Mouse (Mus musculus) CH12.LX (cell line): Measurements from ENCODE around the gene Tmem198b. TPM values are rescaled to one million over a fixed set of nuclear protein-coding genes. Genes with fewer than 3 reads are reported as not detected.
A peak's percentile ranks its signal among the peaks of the same experiment; 100 is the strongest.

Source experiments
- DNase-seq: peaks from one replicate; pipeline ENCODE4 v3.0.0-alpha.2; 2013; ENCODE audit errors: extremely low read depth
- H3K27ac ChIP-seq: 2 replicates; pipeline ENCODE4 v1.5.1; 2012; ENCODE audit warnings: low read depth, mild to moderate bottlenecking, control low read depth, moderate library complexity; ENCODE audit not compliant: insufficient read depth
- H3K27me3 ChIP-seq: replicated peaks from 2 replicates; pipeline ENCODE3; 2012; ENCODE audit warnings: inconsistent platforms
- H3K36me3 ChIP-seq, 2 experiments: replicated peaks in 1 of 2; 2 replicates each; pipeline versions ENCODE3 to v1.6.1; 2012; ENCODE audit warnings: inconsistent platforms in 1 of 2, low read length in 1 of 2, mild to moderate bottlenecking in 1 of 2, mixed read lengths in 1 of 2, moderate library complexity in 1 of 2; ENCODE audit not compliant: control insufficient read depth in 1 of 2, insufficient read depth in 1 of 2
- H3K4me1 ChIP-seq, 2 experiments: 2 replicates each; pipeline ENCODE4 v1.6.1; 2012; ENCODE audit warnings: inconsistent platforms in 1 of 2, moderate library complexity in 1 of 2; ENCODE audit not compliant: insufficient read depth in 2 of 2, control insufficient read depth in 1 of 2
- H3K4me2 ChIP-seq: 2 replicates; pipeline ENCODE4 v1.6.1; 2012; ENCODE audit warnings: low read depth, mild to moderate bottlenecking, control low read depth; ENCODE audit not compliant: poor library complexity, insufficient read depth, severe bottlenecking
- H3K4me3 ChIP-seq, 3 experiments: fragments of 150-350 bp in 1 of 3; sonication (generic) in 1 of 3; replicated peaks in 1 of 3; 2 replicates each; pipeline versions ENCODE3 to v1.5.1; 2011 to 2012; ENCODE audit warnings: low read depth in 2 of 3, low read length in 2 of 3, mild to moderate bottlenecking in 2 of 3, moderate library complexity in 2 of 3, control low read depth in 1 of 3, improper control_type of control experiment in 1 of 3, inconsistent platforms in 1 of 3, mixed read lengths in 1 of 3; ENCODE audit not compliant: poor library complexity in 1 of 3
- H3K79me2 ChIP-seq: replicated peaks from 2 replicates; pipeline ENCODE4 v1.6.1; 2012; ENCODE audit warnings: mild to moderate bottlenecking, moderate library complexity; ENCODE audit not compliant: control insufficient read depth, poor library complexity, insufficient read depth, severe bottlenecking; ENCODE audit errors: extremely low read depth
- H3K9ac ChIP-seq: 2 replicates; pipeline ENCODE4 v1.6.1; 2012; ENCODE audit warnings: low read depth, mild to moderate bottlenecking, control low read depth, moderate library complexity; ENCODE audit not compliant: insufficient read depth
- H3K9me3 ChIP-seq: replicated peaks from 2 replicates; pipeline ENCODE3; 2012; ENCODE audit warnings: low read length, inconsistent platforms, mixed read lengths
- BHLHE40 ChIP-seq: IDR thresholded peaks from 2 replicates; pipeline ENCODE4 v1.6.1; 2011; ENCODE audit warnings: mild to moderate bottlenecking, low read depth, low read length, improper control_type of control experiment
- CHD1 ChIP-seq: IDR thresholded peaks from 2 replicates; pipeline ENCODE4 v1.6.1; 2012; ENCODE audit warnings: low read depth, low read length, improper control_type of control experiment, inconsistent platforms
- CHD2 ChIP-seq: IDR thresholded peaks from 2 replicates; pipeline ENCODE4 v1.6.1; 2011; ENCODE audit warnings: low read length, improper control_type of control experiment
- CTCF ChIP-seq, 2 experiments: IDR thresholded peaks in 1 of 2; conservative IDR thresholded peaks in 1 of 2; 2 replicates each; pipeline ENCODE4 v1.5.1; 2011 to 2012; ENCODE audit warnings: low read depth in 2 of 2, low read length in 2 of 2, improper control_type of control experiment in 1 of 2, inconsistent platforms in 1 of 2, mild to moderate bottlenecking in 1 of 2, moderate library complexity in 1 of 2
- ELF1 ChIP-seq: IDR thresholded peaks from 2 replicates; pipeline ENCODE4 v1.6.1; 2014; ENCODE audit warnings: low read depth, mild to moderate bottlenecking, inconsistent platforms, low read length, improper control_type of control experiment
- ETS1 ChIP-seq: conservative IDR thresholded peaks from 2 replicates; pipeline ENCODE4 v1.6.1; 2012; ENCODE audit warnings: low read depth, mild to moderate bottlenecking, inconsistent platforms, low read length, improper control_type of control experiment, moderate library complexity
- GABPA ChIP-seq: IDR thresholded peaks from 2 replicates; pipeline ENCODE4 v1.6.1; 2012; ENCODE audit warnings: low read depth, low read length, improper control_type of control experiment, inconsistent platforms; ENCODE audit not compliant: insufficient replicate concordance
- JUND ChIP-seq: conservative IDR thresholded peaks from 2 replicates; pipeline ENCODE4 v1.6.1; 2011; ENCODE audit warnings: low read depth, low read length, improper control_type of control experiment
- KAT2A ChIP-seq: IDR thresholded peaks from 2 replicates; pipeline ENCODE4 v1.6.1; 2012; ENCODE audit warnings: low read length, improper control_type of control experiment, inconsistent platforms; ENCODE audit not compliant: insufficient replicate concordance
- MAFK ChIP-seq: IDR thresholded peaks from 2 replicates; pipeline ENCODE4 v1.6.1; 2011; ENCODE audit warnings: low read length, improper control_type of control experiment; ENCODE audit not compliant: insufficient replicate concordance
- MAZ ChIP-seq: IDR thresholded peaks from 2 replicates; pipeline ENCODE4 v1.6.1; 2012; ENCODE audit warnings: low read depth, mild to moderate bottlenecking, inconsistent platforms, low read length, improper control_type of control experiment, moderate library complexity
- MEF2A ChIP-seq: IDR thresholded peaks from 2 replicates; pipeline ENCODE4 v1.6.1; 2014; ENCODE audit warnings: low read depth, mild to moderate bottlenecking, inconsistent platforms, low read length, improper control_type of control experiment, borderline replicate concordance
- MYC ChIP-seq: IDR thresholded peaks from 2 replicates; pipeline ENCODE4 v1.6.1; 2011; ENCODE audit warnings: low read depth, mild to moderate bottlenecking, improper control_type of control experiment, low read length
- NRF1 ChIP-seq: IDR thresholded peaks from 2 replicates; pipeline ENCODE4 v1.6.1; 2014; ENCODE audit warnings: low read depth, mild to moderate bottlenecking, inconsistent platforms, low read length, improper control_type of control experiment, moderate library complexity
- POLR2A ChIP-seq: IDR thresholded peaks from 2 replicates; pipeline ENCODE4 v1.6.1; 2011; ENCODE audit warnings: low read depth, mild to moderate bottlenecking, improper control_type of control experiment, low read length
- RAD21 ChIP-seq: IDR thresholded peaks from 2 replicates; pipeline ENCODE4 v1.6.1; 2011; ENCODE audit warnings: low read depth, mild to moderate bottlenecking, low read length, improper control_type of control experiment, moderate library complexity
- RCOR1 ChIP-seq: conservative IDR thresholded peaks from 2 replicates; pipeline ENCODE4 v1.6.1; 2012; ENCODE audit warnings: low read depth, mild to moderate bottlenecking, inconsistent platforms, low read length, improper control_type of control experiment
- SIN3A ChIP-seq: IDR thresholded peaks from 2 replicates; pipeline ENCODE4 v1.6.1; 2012; ENCODE audit warnings: low read length, improper control_type of control experiment, inconsistent platforms
- SMC3 ChIP-seq: IDR thresholded peaks from 2 replicates; pipeline ENCODE4 v1.6.1; 2011; ENCODE audit warnings: low read depth, low read length, improper control_type of control experiment
- TBP ChIP-seq: conservative IDR thresholded peaks from 2 replicates; pipeline ENCODE4 v1.6.1; 2011; ENCODE audit warnings: low read depth, low read length, improper control_type of control experiment
- TCF12 ChIP-seq: IDR thresholded peaks from 2 replicates; pipeline ENCODE4 v1.6.1; 2014; ENCODE audit warnings: low read depth, mild to moderate bottlenecking, inconsistent platforms, low read length, improper control_type of control experiment
- UBTF ChIP-seq: IDR thresholded peaks from 2 replicates; pipeline ENCODE4 v1.6.1; 2012; ENCODE audit warnings: low read depth, mild to moderate bottlenecking, inconsistent platforms, low read length, improper control_type of control experiment, moderate library complexity
- USF2 ChIP-seq: conservative IDR thresholded peaks from 2 replicates; pipeline ENCODE4 v1.6.1; 2011; ENCODE audit warnings: low read depth, low read length, improper control_type of control experiment
- ZKSCAN1 ChIP-seq: IDR thresholded peaks from 2 replicates; pipeline ENCODE4 v1.6.1; 2012; ENCODE audit warnings: low read depth, inconsistent platforms, low read length, improper control_type of control experiment, borderline replicate concordance
- ZNF384 ChIP-seq: IDR thresholded peaks from 2 replicates; pipeline ENCODE4 v1.6.1; 2012; ENCODE audit warnings: low read depth, low read length, improper control_type of control experiment, inconsistent platforms
- dilution Hi-C: fragments of 300-500 bp; cut with MboI; formaldehyde crosslinking; loops from 2 replicates; pipeline ENCODE4 v1.14.3; 2020; ENCODE audit warnings: low sequenced_read_pairs; ENCODE audit not compliant: extremely low pct_unique_long_range_greater_than_20kb, extremely low pct_ligation_motif_present
- in situ Hi-C: fragments of 300-500 bp; cut with MboI; formaldehyde crosslinking; loops from 3 replicates; pipeline ENCODE4 v1.14.3; 2019; ENCODE audit warnings: low sequenced_read_pairs, low pct_ligation_motif_present, low pct_unique_long_range_greater_than_20kb, mixed read lengths
- polyA plus RNA-seq: library from polyadenylated mRNA; unstranded; fragments of >175 nt; gene quantifications from 2 replicates; pipeline ENCODE4 v1.2.1, GENCODE M21; 2012; ENCODE audit warnings: low read depth; ENCODE audit not compliant: insufficient read length
- total RNA-seq, 2 experiments: library from RNA; depleted of rRNA; stranded (reverse); fragments of 300-350 nt in 1 of 2; fragments of >200 nt in 1 of 2; gene quantifications; 2 replicates each; pipeline ENCODE4 v1.2.3; 2012 to 2014

Tmem198b gene
- total and polyA plus RNA-seq, 3 experiments: 2.0 to 4.7 (median 2.6) TPM

- Histone ChIP-seq H3K79me2 (no peaks in the 10 kb centered on the region), H3K27ac (no peak overlapping the region)
These were observed 25.7 kb downstream of the Tmem198b start for GRCm38 (mm10) chr10:128778441-128778840.

GRCm38 (mm10) chr10:128773685-128774084 is 30.5 kb downstream of the Tmem198b start:
- no peak overlapping the region for H3K4me3 ChIP-seq
- peak; percentile 46 for DNase-seq
- H3K4me1 ChIP-seq: peaks cover 0 to 1% of the 10 kb centered on the region in 2 experiments; a peak in 1 of 4 replicates
- dilution Hi-C loops (no loop called here), in situ Hi-C loops (loop anchor here (5.0 kb wide), 2 partner anchors 49 to 124 kb away; partner anchors contain the start of gene Ormdl2)
- H3K79me2 ChIP-seq: no peaks in the 10 kb centered on the region
- TF ChIP-seq MYC (no peak), RAD21 (peak; percentile 51), ZKSCAN1 (no peak), POLR2A (no peak), ETS1 (no peak), MEF2A (no peak), MAFK (no peak), TBP (no peak), CHD1 (no peak), CTCF (conservative IDR thresholded peaks at IDR 0.05 in 1 of 2, IDR thresholded peaks at IDR 0.05 in 1 of 2; ENCODE audit: low read depth in 2 of 2, low read length in 2 of 2) (peak in 1 of 2 experiments; percentile 72; a peak in 2 of 4 replicates), KAT2A (no peak), RCOR1 (no peak), NRF1 (no peak), JUND (no peak), BHLHE40 (no peak), ZNF384 (peak; percentile 28; the same call in 1 of the 2 replicates), CHD2 (no peak), GABPA (no peak), SMC3 (peak; percentile 59)
- H3K36me3 ChIP-seq: peaks cover 0 to 3% of the 10 kb centered on the region in 2 experiments
- peaks cover 3% of the 10 kb centered on the region for H3K9me3 ChIP-seq
- no peak overlapping the region for H3K9ac ChIP-seq
- no peaks in the 10 kb centered on the region for H3K27me3 ChIP-seq
- H3K27ac ChIP-seq: no peak overlapping the region
- H3K4me2 ChIP-seq: no peak overlapping the region

More at GRCm38 (mm10) chr10:128778441-128778840, 25.7 kb downstream of the Tmem198b start:
- no peak overlapping the region for H3K4me3 ChIP-seq
- H3K4me1 ChIP-seq: peaks cover 4 to 19% of the 10 kb centered on the region in 2 experiments
- TF ChIP-seq SIN3A (no peak), TBP (no peak), MAZ (no peak), USF2 (no peak), UBTF (no peak), POLR2A (no peak), NRF1 (no peak), TCF12 (no peak), ELF1 (no peak)
- H3K9me3 ChIP-seq: peaks cover 3% of the 10 kb centered on the region
- H3K4me2 ChIP-seq: no peak overlapping the region
- H3K27me3 ChIP-seq: no peaks in the 10 kb centered on the region
- no peaks in the 10 kb centered on the region for H3K36me3 ChIP-seq
- no peak overlapping the region for H3K9ac ChIP-seq
- dilution Hi-C loops (no loop called here), in situ Hi-C loops (no loop called here)
- DNase-seq: no peak
